Mouse (Mus musculus) hindbrain, embryonic 11.5 days (tissue): ENCODE measurements around the gene Wdr20. TPM values are rescaled to one million over a fixed set of nuclear protein-coding genes. Genes with fewer than 3 reads are reported as not detected.

Source experiments
- ATAC-seq: fragments of 200-750 bp; cut with Nextera tagmentation; 2 replicates; pipeline ENCODE4 v1.8.0; 2017; ENCODE audit warnings: mild to moderate bottlenecking, moderate TSS enrichment, moderate library complexity; ENCODE audit not compliant: low FRiP score
- DNase-seq: peaks from one replicate; pipeline ENCODE4 v3.0.0-alpha.2; 2015; ENCODE audit warnings: low spot score
- H3K27ac ChIP-seq: fragments of 300-500 bp; sonication (generic); 2 replicates; pipeline ENCODE4 v1.5.1; 2014; ENCODE audit warnings: mild to moderate bottlenecking, low read depth, low read length
- H3K27me3 ChIP-seq: fragments of 300-500 bp; sonication (generic); 2 replicates; pipeline ENCODE4 v1.6.1; 2014; ENCODE audit warnings: mild to moderate bottlenecking, low read length, moderate library complexity, mixed read lengths; ENCODE audit not compliant: control insufficient read depth, insufficient read depth
- H3K36me3 ChIP-seq: fragments of 300-500 bp; sonication (generic); 2 replicates; pipeline ENCODE4 v1.6.1; 2014; ENCODE audit warnings: mild to moderate bottlenecking, low read length, moderate library complexity, mixed read lengths; ENCODE audit not compliant: control insufficient read depth, insufficient read depth
- H3K4me1 ChIP-seq: fragments of 300-500 bp; sonication (generic); replicated peaks from 2 replicates; pipeline ENCODE4 v1.6.1; 2014; ENCODE audit warnings: low read length, mixed read lengths; ENCODE audit not compliant: control insufficient read depth, insufficient read depth
- H3K4me2 ChIP-seq: fragments of 300-500 bp; sonication (generic); replicated peaks from 2 replicates; pipeline ENCODE4 v1.6.1; 2014; ENCODE audit warnings: mild to moderate bottlenecking, low read depth, low read length
- H3K4me3 ChIP-seq: fragments of 300-500 bp; sonication (generic); 2 replicates; pipeline ENCODE4 v1.5.1; 2014; ENCODE audit warnings: low read depth, low read length
- H3K9ac ChIP-seq: fragments of 300-500 bp; sonication (generic); 2 replicates; pipeline ENCODE4 v1.6.1; 2014; ENCODE audit warnings: low read depth, low read length
- H3K9me3 ChIP-seq: fragments of 300-500 bp; sonication (generic); 2 replicates; pipeline ENCODE4 v1.6.1; 2016; ENCODE audit warnings: low read length; ENCODE audit not compliant: control insufficient read depth
- WGBS: fragments of 180-500 bp; shearing (Covaris S2); extraction: QIAGEN DNeasy Blood & Tissue Kit; methylation state at CpG from one replicate; pipeline ENCODE4 v1.1.7; 2014; 5-methylcytosine and 5-hydroxymethylcytosine counted together
- polyA plus RNA-seq: library from polyadenylated mRNA; unstranded; fragments of >200 nt; fragmentation: Nextera tagmentation; extraction: Ambion mirVana; gene quantifications from 2 replicates; pipeline ENCODE4 v1.2.1, GENCODE M21; 2014

Wdr20 gene
- polyA plus RNA-seq, 1 experiment from 2014 or later = 22.8 TPM

GRCm38 (mm10) chr12:110706337-110707231, 31.2 kb upstream of the Wdr20 start:
- H3K27me3 ChIP-seq = no peaks in the 10 kb centered on the region
- ATAC-seq (peak; percentile 76), DNase-seq (peak; percentile 65)
- peak overlapping the region; percentile 25 for H3K4me3 ChIP-seq
- peak overlapping the region; percentile 25; the same call in 1 of the 2 replicates for H3K9ac ChIP-seq
- H3K9me3 ChIP-seq = no peaks in the 10 kb centered on the region
- no peaks in the 10 kb centered on the region for H3K4me1 ChIP-seq
- peak overlapping the region; percentile 42 for H3K4me2 ChIP-seq
- H3K27ac ChIP-seq = peak overlapping the region; percentile 12; the same call in 1 of the 2 replicates
- no peaks in the 10 kb centered on the region for H3K36me3 ChIP-seq
- WGBS = 1% methylated on average over 27 of the region's 27 CpGs

- ATAC-seq (no peak), DNase-seq (no peak)
- 92% methylated on average over 7 of the region's 7 CpGs for WGBS
- Histone ChIP-seq H3K9me3 (no peaks in the 10 kb centered on the region), H3K4me2 (no peak overlapping the region), H3K36me3 (no peaks in the 10 kb centered on the region), H3K4me3 (no peak overlapping the region), H3K27me3 (no peaks in the 10 kb centered on the region), H3K4me1 (no peaks in the 10 kb centered on the region), H3K27ac (no peak overlapping the region), H3K9ac (0 out of 2 replicates have a peak overlapping the region, but pooled peaks have one; percentile 15)
Observed at GRCm38 (mm10) chr12:110707451-110707850, 30.3 kb upstream of the Wdr20 start.

GRCm38 (mm10) chr12:110711270-110711669, 26.5 kb upstream of the Wdr20 start:
- Histone ChIP-seq H3K27me3 (no peaks in the 10 kb centered on the region), H3K4me1 (no peaks in the 10 kb centered on the region), H3K9ac (no peak overlapping the region), H3K4me2 (no peak overlapping the region), H3K36me3 (no peaks in the 10 kb centered on the region), H3K27ac (no peak overlapping the region), H3K4me3 (no peak overlapping the region), H3K9me3 (no peaks in the 10 kb centered on the region)
- no peak for ATAC-seq
- DNase-seq = no peak
- WGBS = 71% methylated on average over 5 of the region's 5 CpGs

- Histone ChIP-seq H3K4me2 (no peak overlapping the region), H3K9ac (no peak overlapping the region), H3K27me3 (no peaks in the 10 kb centered on the region), H3K9me3 (no peaks in the 10 kb centered on the region), H3K27ac (no peak overlapping the region), H3K36me3 (no peaks in the 10 kb centered on the region), H3K4me1 (no peaks in the 10 kb centered on the region), H3K4me3 (no peak overlapping the region)
- ATAC-seq (no peak), DNase-seq (no peak)
- 95% methylated on average over 6 of the region's 6 CpGs for WGBS
Observed at GRCm38 (mm10) chr12:110713784-110714183, 24.0 kb upstream of the Wdr20 start.

GRCm38 (mm10) chr12:110714215-110714614, 23.5 kb upstream of the Wdr20 start:
- H3K27me3 ChIP-seq = no peaks in the 10 kb centered on the region
- no peaks in the 10 kb centered on the region for H3K4me1 ChIP-seq
- H3K4me2 ChIP-seq = no peak overlapping the region
- H3K9me3 ChIP-seq = no peaks in the 10 kb centered on the region
- whole genome bisulfite sequencing = 93% methylated on average over 6 of the region's 6 CpGs
- H3K9ac ChIP-seq = no peak overlapping the region
- H3K27ac ChIP-seq = no peak overlapping the region
- no peaks in the 10 kb centered on the region for H3K36me3 ChIP-seq
- H3K4me3 ChIP-seq = no peak overlapping the region
- ATAC-seq (no peak), DNase-seq (no peak)

- no peak overlapping the region for H3K4me2 ChIP-seq
- no peak overlapping the region for H3K27ac ChIP-seq
- no peaks in the 10 kb centered on the region for H3K36me3 ChIP-seq
- H3K4me1 ChIP-seq = no peaks in the 10 kb centered on the region
- WGBS = 29% methylated on average over 5 of the region's 5 CpGs
- H3K9me3 ChIP-seq = no peaks in the 10 kb centered on the region
- no peaks in the 10 kb centered on the region for H3K27me3 ChIP-seq
- H3K4me3 ChIP-seq = no peak overlapping the region
- H3K9ac ChIP-seq = no peak overlapping the region
- DNase-seq (no peak), ATAC-seq (no peak)
Observed at GRCm38 (mm10) chr12:110716004-110716403, 21.7 kb upstream of the Wdr20 start.

GRCm38 (mm10) chr12:110725051-110725450, 12.7 kb upstream of the Wdr20 start:
- DNase-seq (no peak), ATAC-seq (no peak)
- no peak overlapping the region for H3K27ac ChIP-seq
- H3K27me3 ChIP-seq = no peaks in the 10 kb centered on the region
- H3K4me1 ChIP-seq = no peaks in the 10 kb centered on the region
- 90% methylated on average over 5 of the region's 5 CpGs for WGBS
- no peak overlapping the region for H3K4me3 ChIP-seq
- no peak overlapping the region for H3K4me2 ChIP-seq
- H3K36me3 ChIP-seq = no peaks in the 10 kb centered on the region
- H3K9ac ChIP-seq = no peak overlapping the region
- no peaks in the 10 kb centered on the region for H3K9me3 ChIP-seq

- H3K4me3 ChIP-seq = no peak overlapping the region
- DNase-seq (no peak), ATAC-seq (no peak)
- no peaks in the 10 kb centered on the region for H3K36me3 ChIP-seq
- no peaks in the 10 kb centered on the region for H3K27me3 ChIP-seq
- H3K4me1 ChIP-seq = no peaks in the 10 kb centered on the region
- H3K9ac ChIP-seq = no peak overlapping the region
- 85% methylated on average over 5 of the region's 5 CpGs for WGBS
- no peak overlapping the region for H3K27ac ChIP-seq
- no peaks in the 10 kb centered on the region for H3K9me3 ChIP-seq
- no peak overlapping the region for H3K4me2 ChIP-seq
Observed at GRCm38 (mm10) chr12:110725489-110725888, 12.3 kb upstream of the Wdr20 start.

GRCm38 (mm10) chr12:110726428-110726827, 11.3 kb upstream of the Wdr20 start:
- 50% methylated on average over 1 of the region's 1 CpGs for WGBS
- DNase-seq = no peak
- ATAC-seq = no peak
- Histone ChIP-seq H3K36me3 (no peaks in the 10 kb centered on the region), H3K27ac (no peak overlapping the region), H3K4me3 (no peak overlapping the region), H3K4me1 (no peaks in the 10 kb centered on the region), H3K27me3 (no peaks in the 10 kb centered on the region), H3K4me2 (no peak overlapping the region), H3K9me3 (no peaks in the 10 kb centered on the region), H3K9ac (no peak overlapping the region)
